Mouse (Mus musculus) bone marrow macrophage, adult 2 months (primary cell): Measurements from ENCODE around the gene Gm45623.

ENCODE experiments used
- CTCF ChIP-seq: IDR thresholded peaks from 2 replicates; pipeline ENCODE4 v1.5.1; 2012; ENCODE audit warnings: low read depth, mild to moderate bottlenecking, low read length, moderate library complexity
- POLR2A ChIP-seq: IDR thresholded peaks from 2 replicates; pipeline ENCODE4 v1.6.1; 2012; ENCODE audit warnings: mild to moderate bottlenecking, low read depth, low read length, borderline replicate concordance

GRCm38 (mm10) chr13:56774304-56774703 lies 20.7 kb upstream of the Gm45623 start:
- no peak for TF ChIP-seq CTCF
- TF ChIP-seq POLR2A, result no peak
